Mouse (Mus musculus): ENCODE data around the gene Coch. TPM values are rescaled to one million over a fixed set of nuclear protein-coding genes. Genes with fewer than 3 reads are reported as not detected.
A peak's percentile ranks its signal among the peaks of the same experiment; 100 is the strongest.

Gene Coch
- 3.1 and 4.3 TPM in 2 replicates for polyA plus RNA-seq (2011; ENCODE audit: insufficient read depth, insufficient read length, low read depth, missing spikeins)

- TF ChIP-seq EP300 (IDR thresholded peaks at IDR 0.05; ENCODE audit: insufficient read depth, low read depth, low read length) (no peak), CTCF (IDR thresholded peaks at IDR 0.05; ENCODE audit: low read depth, low read length) (no peak), POLR2A (IDR thresholded peaks at IDR 0.05; ENCODE audit: insufficient read depth, low read length) (no peak)
- Histone ChIP-seq H3K4me3 (ENCODE audit: low read depth, low read length) (peak within 1 kb of the TSS; percentile 81), H3K9me3 (replicated peaks; ENCODE audit: control insufficient read depth, insufficient read depth, low read length, poor library complexity, severe bottlenecking) (no peaks in the 10 kb centered on the region), H3K9ac (ENCODE audit: low read depth, poor library complexity, severe bottlenecking) (peak within 1 kb of the TSS; percentile 45), H3K27ac (ENCODE audit: insufficient read depth, low read length) (no peak within 1 kb of the TSS), H3K4me1 (ENCODE audit: control insufficient read depth, insufficient read depth, low read length) (no peaks in the 10 kb centered on the region), H3K27me3 (ENCODE audit: control insufficient read depth, insufficient read depth, low read length, poor library complexity, severe bottlenecking) (peaks cover 14% of the 10 kb centered on the region), H3K36me3 (ENCODE audit: control insufficient read depth, insufficient read depth, low read length, poor library complexity, severe bottlenecking) (no peaks in the 10 kb centered on the region)
These were observed at the start of gene Coch for GRCm38 (mm10) chr12:51593229-51594029. TSS of gene Coch (plus strand) at chr12:51593341.

DNA sequence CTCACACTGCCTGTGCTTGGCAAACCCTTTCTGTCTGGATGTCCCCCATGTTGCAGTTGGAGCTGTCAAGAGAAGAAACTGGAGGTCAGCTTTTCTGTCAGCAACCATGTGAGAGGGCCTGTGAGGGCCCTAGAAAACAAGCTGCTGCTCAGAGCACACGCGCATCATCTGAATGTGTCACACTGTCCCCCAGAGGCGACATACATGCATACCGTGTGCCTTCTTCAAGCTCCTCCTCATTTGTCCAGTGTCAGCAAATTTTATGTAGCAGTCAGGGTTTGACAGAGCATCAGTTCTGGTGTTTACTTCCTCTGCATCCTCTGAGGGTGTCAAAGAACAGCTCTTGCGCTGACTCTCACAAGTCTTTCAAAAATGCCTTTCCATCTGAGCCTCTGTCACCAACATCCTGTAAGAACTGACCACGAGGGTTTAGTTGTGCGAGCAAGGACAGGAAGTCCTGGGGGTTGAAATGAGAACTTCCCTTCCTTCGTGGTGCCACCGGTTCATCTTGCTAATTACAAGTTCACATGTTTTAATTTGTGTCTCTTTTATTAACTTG, 49.7 kb upstream of the Coch start:
- Histone ChIP-seq H3K36me3 (ENCODE audit: control insufficient read depth, insufficient read depth, low read length, poor library complexity, severe bottlenecking) (no peaks in the 10 kb centered on the region), H3K9ac (ENCODE audit: low read depth, poor library complexity, severe bottlenecking) (no peak overlapping the region), H3K4me1 (ENCODE audit: control insufficient read depth, insufficient read depth, low read length) (no peaks in the 10 kb centered on the region), H3K9me3 (replicated peaks; ENCODE audit: control insufficient read depth, insufficient read depth, low read length, poor library complexity, severe bottlenecking) (no peaks in the 10 kb centered on the region), H3K4me3 (ENCODE audit: low read depth, low read length) (no peak overlapping the region), H3K27me3 (ENCODE audit: control insufficient read depth, insufficient read depth, low read length, poor library complexity, severe bottlenecking) (no peaks in the 10 kb centered on the region), H3K27ac (ENCODE audit: insufficient read depth, low read length) (no peak overlapping the region)
- TF ChIP-seq POLR2A (IDR thresholded peaks at IDR 0.05; ENCODE audit: insufficient read depth, low read length) (no peak), EP300 (IDR thresholded peaks at IDR 0.05; ENCODE audit: insufficient read depth, low read depth, low read length) (no peak), CTCF (IDR thresholded peaks at IDR 0.05; ENCODE audit: low read depth, low read length) (no peak)

DNA sequence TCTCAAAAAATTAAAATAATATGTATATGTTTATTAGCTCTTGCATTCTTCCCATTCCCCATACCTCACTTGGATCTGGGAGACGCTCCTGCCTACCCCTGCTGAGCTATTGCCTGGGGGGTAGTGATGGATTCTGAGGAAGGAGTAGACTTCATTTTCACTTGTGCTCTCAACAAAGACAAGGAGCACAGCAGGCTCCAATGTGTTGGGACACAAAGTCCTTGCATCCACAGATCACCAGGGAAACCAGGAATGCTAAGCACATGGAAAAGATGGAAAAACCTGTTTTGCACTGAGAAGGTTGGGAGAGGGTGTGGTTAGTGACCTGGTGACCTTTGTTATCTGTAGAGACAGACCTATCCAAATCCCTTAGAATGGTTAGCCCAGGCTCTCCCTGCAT, 38.1 kb upstream of the Coch start:
- no peak for TF ChIP-seq POLR2A (IDR thresholded peaks at IDR 0.05; ENCODE audit: insufficient read depth, low read length)
- no peak for TF ChIP-seq CTCF (IDR thresholded peaks at IDR 0.05; ENCODE audit: low read depth, low read length)
- Histone ChIP-seq H3K4me3 (ENCODE audit: low read depth, low read length) (no peak overlapping the region), H3K36me3 (ENCODE audit: control insufficient read depth, insufficient read depth, low read length, poor library complexity, severe bottlenecking) (no peaks in the 10 kb centered on the region), H3K9me3 (replicated peaks; ENCODE audit: control insufficient read depth, insufficient read depth, low read length, poor library complexity, severe bottlenecking) (peaks cover 23% of the 10 kb centered on the region), H3K27me3 (ENCODE audit: control insufficient read depth, insufficient read depth, low read length, poor library complexity, severe bottlenecking) (no peaks in the 10 kb centered on the region), H3K4me1 (ENCODE audit: control insufficient read depth, insufficient read depth, low read length) (no peaks in the 10 kb centered on the region), H3K27ac (ENCODE audit: insufficient read depth, low read length) (no peak overlapping the region), H3K9ac (ENCODE audit: low read depth, poor library complexity, severe bottlenecking) (no peak overlapping the region)

- H3K36me3 ChIP-seq (ENCODE audit: control insufficient read depth, insufficient read depth, low read length, poor library complexity, severe bottlenecking): no peaks in the 10 kb centered on the region
- H3K27ac ChIP-seq (ENCODE audit: insufficient read depth, low read length): no peak overlapping the region
- no peak overlapping the region for H3K4me3 ChIP-seq (ENCODE audit: low read depth, low read length)
- no peaks in the 10 kb centered on the region for H3K4me1 ChIP-seq (ENCODE audit: control insufficient read depth, insufficient read depth, low read length)
- TF ChIP-seq EP300 (IDR thresholded peaks at IDR 0.05; ENCODE audit: insufficient read depth, low read depth, low read length): no peak
- no peak for TF ChIP-seq POLR2A (IDR thresholded peaks at IDR 0.05; ENCODE audit: insufficient read depth, low read length)
- no peak for TF ChIP-seq CTCF (IDR thresholded peaks at IDR 0.05; ENCODE audit: low read depth, low read length)
- no peak overlapping the region for H3K9ac ChIP-seq (ENCODE audit: low read depth, poor library complexity, severe bottlenecking)
- no peaks in the 10 kb centered on the region for H3K9me3 ChIP-seq (replicated peaks; ENCODE audit: control insufficient read depth, insufficient read depth, low read length, poor library complexity, severe bottlenecking)
- no peaks in the 10 kb centered on the region for H3K27me3 ChIP-seq (ENCODE audit: control insufficient read depth, insufficient read depth, low read length, poor library complexity, severe bottlenecking)
These were observed 31.7 kb upstream of the Coch start for GRCm38 (mm10) chr12:51561416-51561815.

DNA sequence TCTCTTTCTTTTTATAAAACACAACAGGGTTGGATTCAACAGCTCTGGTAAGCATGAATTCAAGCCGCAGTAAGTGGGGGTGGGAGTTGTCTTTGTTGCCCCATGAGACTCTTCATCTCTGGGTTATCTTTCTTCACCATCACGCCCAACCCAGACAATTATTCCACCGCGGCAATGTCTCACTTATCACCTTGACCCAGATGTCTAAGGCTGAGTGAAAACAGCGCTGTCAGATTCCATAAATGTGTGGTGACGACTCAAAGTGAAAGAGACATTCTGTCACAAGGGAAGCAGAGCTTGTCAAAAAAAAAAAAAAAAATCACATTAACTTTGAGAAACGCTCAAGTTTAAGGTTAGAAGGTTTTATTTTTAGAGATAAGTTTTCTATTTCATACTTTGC, 25.9 kb upstream of the Coch start:
- H3K9ac ChIP-seq (ENCODE audit: low read depth, poor library complexity, severe bottlenecking): no peak overlapping the region
- H3K36me3 ChIP-seq (ENCODE audit: control insufficient read depth, insufficient read depth, low read length, poor library complexity, severe bottlenecking): no peaks in the 10 kb centered on the region
- no peaks in the 10 kb centered on the region for H3K4me1 ChIP-seq (ENCODE audit: control insufficient read depth, insufficient read depth, low read length)
- no peaks in the 10 kb centered on the region for H3K27me3 ChIP-seq (ENCODE audit: control insufficient read depth, insufficient read depth, low read length, poor library complexity, severe bottlenecking)
- TF ChIP-seq CTCF (IDR thresholded peaks at IDR 0.05; ENCODE audit: low read depth, low read length): no peak
- no peak for TF ChIP-seq EP300 (IDR thresholded peaks at IDR 0.05; ENCODE audit: insufficient read depth, low read depth, low read length)
- H3K4me3 ChIP-seq (ENCODE audit: low read depth, low read length): no peak overlapping the region
- no peak overlapping the region for H3K27ac ChIP-seq (ENCODE audit: insufficient read depth, low read length)
- no peaks in the 10 kb centered on the region for H3K9me3 ChIP-seq (replicated peaks; ENCODE audit: control insufficient read depth, insufficient read depth, low read length, poor library complexity, severe bottlenecking)

DNA sequence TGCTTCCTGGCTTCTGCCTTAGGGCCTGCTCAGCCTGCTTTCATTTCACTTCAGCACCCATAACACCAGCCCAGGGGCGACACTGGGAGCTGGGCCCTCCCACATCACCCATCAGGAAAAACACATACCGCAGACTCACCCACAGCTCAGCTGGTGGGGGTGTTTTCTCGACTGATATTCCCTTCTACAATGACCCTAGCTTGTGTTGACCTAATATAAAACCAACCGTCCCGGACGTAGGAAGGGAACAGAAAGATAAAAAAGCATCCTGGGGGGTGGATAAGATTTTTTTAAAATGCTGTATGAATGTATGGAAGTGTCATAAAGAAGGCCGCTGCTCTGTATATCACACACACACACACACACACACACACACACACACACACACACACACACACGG, 23.7 kb upstream of the Coch start:
- Histone ChIP-seq H3K9ac (ENCODE audit: low read depth, poor library complexity, severe bottlenecking) (no peak overlapping the region), H3K9me3 (replicated peaks; ENCODE audit: control insufficient read depth, insufficient read depth, low read length, poor library complexity, severe bottlenecking) (no peaks in the 10 kb centered on the region), H3K27ac (ENCODE audit: insufficient read depth, low read length) (no peak overlapping the region), H3K27me3 (ENCODE audit: control insufficient read depth, insufficient read depth, low read length, poor library complexity, severe bottlenecking) (no peaks in the 10 kb centered on the region), H3K4me3 (ENCODE audit: low read depth, low read length) (no peak overlapping the region), H3K36me3 (ENCODE audit: control insufficient read depth, insufficient read depth, low read length, poor library complexity, severe bottlenecking) (no peaks in the 10 kb centered on the region), H3K4me1 (ENCODE audit: control insufficient read depth, insufficient read depth, low read length) (no peaks in the 10 kb centered on the region)
- TF ChIP-seq CTCF (IDR thresholded peaks at IDR 0.05; ENCODE audit: low read depth, low read length): no peak
- no peak for TF ChIP-seq POLR2A (IDR thresholded peaks at IDR 0.05; ENCODE audit: insufficient read depth, low read length)
- TF ChIP-seq EP300 (IDR thresholded peaks at IDR 0.05; ENCODE audit: insufficient read depth, low read depth, low read length): no peak
